Mouse (Mus musculus) forebrain, embryonic 10.5 days (tissue): ENCODE results near the gene Cbx1. TPM values are rescaled to one million over a fixed set of nuclear protein-coding genes. Genes with fewer than 3 reads are reported as not detected.

ENCODE experiments used
- DNase-seq: peaks from one replicate; pipeline ENCODE4 v3.0.0-alpha.2; 2017; ENCODE audit warnings: low spot score; ENCODE audit errors: extremely low spot score
- H3K27ac ChIP-seq: fragments of 300-500 bp; sonication (generic); 2 replicates; pipeline ENCODE4 v1.5.1; 2016; ENCODE audit warnings: mild to moderate bottlenecking
- H3K27me3 ChIP-seq: fragments of 300-500 bp; sonication (generic); 2 replicates; pipeline ENCODE4 v1.6.1; 2016; ENCODE audit warnings: mild to moderate bottlenecking; ENCODE audit not compliant: poor library complexity, severe bottlenecking
- H3K36me3 ChIP-seq: fragments of 300-500 bp; sonication (generic); replicated peaks from 2 replicates; pipeline ENCODE4 v1.6.1; 2016; ENCODE audit warnings: mild to moderate bottlenecking, moderate library complexity
- H3K4me1 ChIP-seq: fragments of 300-500 bp; sonication (generic); 2 replicates; pipeline ENCODE4 v1.6.1; 2016
- H3K4me3 ChIP-seq: fragments of 300-500 bp; sonication (generic); 2 replicates; pipeline ENCODE4 v1.5.1; 2016; ENCODE audit warnings: mild to moderate bottlenecking, moderate library complexity
- H3K9me3 ChIP-seq: fragments of 300-500 bp; sonication (generic); 2 replicates; pipeline ENCODE4 v1.6.1; 2016; ENCODE audit warnings: mild to moderate bottlenecking, moderate library complexity
- WGBS: fragments of 180-500 bp; shearing (Covaris S2); methylation state at CpG from one replicate; pipeline ENCODE4 v1.1.7; 2016; 5-methylcytosine and 5-hydroxymethylcytosine counted together
- polyA plus RNA-seq: library from polyadenylated mRNA; unstranded; fragments of >200 nt; fragmentation: Nextera tagmentation; extraction: Ambion mirVana; gene quantifications from 2 replicates; pipeline ENCODE4 v1.2.1, GENCODE M21; 2016

Cbx1 gene
- polyA plus RNA-seq, 1 experiment from 2014 or later, result 188 TPM

DNA sequence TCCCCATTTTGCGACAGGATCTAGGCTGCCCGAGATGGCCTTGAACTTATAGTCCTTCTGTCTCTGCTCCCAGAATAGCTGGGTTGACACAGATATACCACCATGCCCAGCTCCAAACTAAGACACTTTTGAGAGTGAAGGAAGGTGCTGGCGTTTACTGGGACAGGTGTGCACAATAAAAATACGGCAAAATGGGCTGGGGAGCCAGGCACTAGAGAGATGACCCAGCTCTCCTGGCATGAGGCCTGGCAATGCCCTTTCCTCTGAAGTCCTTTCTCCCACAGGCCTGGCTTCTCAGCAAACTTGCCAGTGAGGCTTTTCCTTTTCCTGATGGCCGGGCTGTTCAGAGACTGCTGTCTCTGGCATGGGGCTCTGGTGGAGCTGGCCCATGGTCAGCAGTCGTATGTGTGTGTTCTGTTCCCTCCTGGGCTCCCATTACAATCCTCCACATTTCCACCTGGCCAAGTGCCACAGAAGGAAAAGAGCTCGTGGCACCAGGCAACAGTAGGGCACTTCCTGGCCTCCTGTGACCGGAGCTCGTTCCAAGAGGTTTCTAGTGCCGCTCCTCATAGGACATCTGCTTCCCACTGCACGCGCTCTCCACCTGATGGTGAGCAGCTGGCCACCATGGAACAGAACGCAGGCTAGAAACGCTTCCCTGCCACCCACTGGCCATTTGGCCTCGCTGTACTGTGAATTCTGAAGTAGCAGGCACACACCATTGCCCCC lies 26.0 kb upstream of the Cbx1 start:
- Histone ChIP-seq H3K4me3 (no peak overlapping the region), H3K27ac (0 out of 2 replicates have a peak overlapping the region, but pooled peaks have one; percentile 35), H3K27me3 (no peaks in the 10 kb centered on the region), H3K4me1 (peaks cover 51% of the 10 kb centered on the region), H3K36me3 (peaks cover 9% of the 10 kb centered on the region), H3K9me3 (no peaks in the 10 kb centered on the region)
- WGBS, result 87% methylated on average over 15 of the region's 15 CpGs
- no peak for DNase-seq

- Histone ChIP-seq H3K27ac (peak overlapping the region; percentile 66), H3K4me1 (peaks cover 56% of the 10 kb centered on the region), H3K27me3 (no peaks in the 10 kb centered on the region), H3K4me3 (peak overlapping the region; percentile 15; the same call in 1 of the 2 replicates), H3K9me3 (no peaks in the 10 kb centered on the region), H3K36me3 (peaks cover 27% of the 10 kb centered on the region)
- DNase-seq, result no peak
- WGBS, result 35% methylated on average over 13 of the region's 13 CpGs
These were observed 24.2 kb upstream of the Cbx1 start for GRCm38 (mm10) chr11:96764511-96765350.

GRCm38 (mm10) chr11:96765645-96766044 lies 23.3 kb upstream of the Cbx1 start:
- WGBS, result 82% methylated on average over 7 of the region's 7 CpGs
- peak overlapping the region; percentile 79 for H3K27ac ChIP-seq
- H3K9me3 ChIP-seq, result no peaks in the 10 kb centered on the region

GRCm38 (mm10) chr11:96766555-96766954 lies 22.4 kb upstream of the Cbx1 start:
- Histone ChIP-seq H3K27ac (peak overlapping the region; percentile 79), H3K27me3 (no peaks in the 10 kb centered on the region), H3K9me3 (no peaks in the 10 kb centered on the region), H3K4me3 (0 out of 2 replicates have a peak overlapping the region, but pooled peaks have one; percentile 3), H3K4me1 (peaks cover 56% of the 10 kb centered on the region), H3K36me3 (peaks cover 46% of the 10 kb centered on the region)
- WGBS, result 86% methylated on average over 12 of the region's 12 CpGs
- no peak for DNase-seq

More at GRCm38 (mm10) chr11:96765645-96766044, 23.3 kb upstream of the Cbx1 start:
- Histone ChIP-seq H3K4me3 (no peak overlapping the region), H3K36me3 (peaks cover 37% of the 10 kb centered on the region), H3K27me3 (no peaks in the 10 kb centered on the region), H3K4me1 (peaks cover 56% of the 10 kb centered on the region)
- no peak for DNase-seq

- 43% methylated on average over 7 of the region's 7 CpGs for WGBS
- peak; percentile 36 for DNase-seq
- Histone ChIP-seq H3K4me3 (no peak overlapping the region), H3K4me1 (peaks cover 55% of the 10 kb centered on the region), H3K27me3 (no peaks in the 10 kb centered on the region), H3K9me3 (no peaks in the 10 kb centered on the region), H3K27ac (peak overlapping the region; percentile 79), H3K36me3 (peaks cover 51% of the 10 kb centered on the region)
These were observed 21.8 kb upstream of the Cbx1 start for GRCm38 (mm10) chr11:96767096-96767495.

DNA sequence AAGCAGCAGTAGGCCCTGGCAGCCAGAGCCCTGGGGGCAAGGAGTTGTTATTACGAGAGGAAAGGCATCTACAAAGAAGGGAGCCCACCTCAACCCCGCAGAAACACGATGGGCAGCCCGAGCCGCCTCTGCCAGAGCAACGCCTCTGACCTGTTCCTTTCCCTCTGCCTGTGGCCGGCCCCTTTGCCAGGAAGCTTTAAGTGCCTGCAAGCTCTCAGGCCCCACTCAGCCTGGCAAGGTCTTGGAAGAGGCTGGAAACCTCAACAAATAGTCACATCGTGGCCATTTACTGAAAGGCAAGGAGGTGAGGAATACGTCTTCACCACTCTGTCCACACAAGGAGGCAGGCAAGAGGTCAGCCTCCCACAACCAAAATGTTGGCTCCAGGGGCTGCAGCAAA lies 20.7 kb upstream of the Cbx1 start:
- Histone ChIP-seq H3K9me3 (no peaks in the 10 kb centered on the region), H3K4me3 (no peak overlapping the region), H3K27me3 (no peaks in the 10 kb centered on the region), H3K4me1 (peaks cover 46% of the 10 kb centered on the region), H3K36me3 (peaks cover 63% of the 10 kb centered on the region), H3K27ac (peak overlapping the region; percentile 79)
- WGBS, result 71% methylated on average over 9 of the region's 9 CpGs
- DNase-seq, result no peak

DNA sequence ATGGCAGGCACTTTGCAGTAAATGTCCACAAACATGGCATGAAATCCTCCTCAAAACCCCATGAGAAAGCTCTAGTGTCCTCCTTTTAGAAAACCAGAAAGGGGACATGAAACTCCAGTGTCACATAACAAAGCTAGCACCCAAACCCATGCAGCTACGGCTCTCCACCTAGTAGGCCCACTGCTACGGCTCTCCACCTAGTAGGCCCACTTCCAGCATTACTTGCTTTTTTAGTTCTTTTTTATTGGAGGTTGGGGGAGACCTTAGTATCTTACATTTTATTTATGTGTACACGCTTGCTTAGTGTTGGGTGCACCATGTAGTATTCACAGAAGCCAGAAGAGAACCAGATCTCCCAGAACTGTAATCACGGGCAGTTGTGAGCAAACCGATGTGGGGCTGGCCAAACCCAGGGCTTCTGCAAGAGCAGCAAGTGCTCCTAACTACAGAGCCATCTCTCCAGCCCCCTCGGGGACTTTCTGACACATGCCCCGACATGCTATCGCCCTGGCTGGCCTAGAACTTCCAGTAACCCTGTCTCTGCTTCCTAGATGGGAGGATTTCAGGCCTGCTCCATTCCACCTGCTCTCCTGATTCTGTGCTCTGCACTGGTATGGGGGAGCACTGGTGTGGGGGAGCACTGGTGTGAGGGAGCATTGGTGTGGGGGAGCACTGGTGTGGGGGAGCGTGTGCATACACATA lies 17.5 kb upstream of the Cbx1 start:
- Histone ChIP-seq H3K27ac (no peak overlapping the region), H3K27me3 (no peaks in the 10 kb centered on the region), H3K36me3 (peaks cover 75% of the 10 kb centered on the region), H3K4me3 (no peak overlapping the region), H3K9me3 (no peaks in the 10 kb centered on the region), H3K4me1 (peaks cover 41% of the 10 kb centered on the region)
- 94% methylated on average over 9 of the region's 9 CpGs for WGBS
- no peak for DNase-seq

DNA sequence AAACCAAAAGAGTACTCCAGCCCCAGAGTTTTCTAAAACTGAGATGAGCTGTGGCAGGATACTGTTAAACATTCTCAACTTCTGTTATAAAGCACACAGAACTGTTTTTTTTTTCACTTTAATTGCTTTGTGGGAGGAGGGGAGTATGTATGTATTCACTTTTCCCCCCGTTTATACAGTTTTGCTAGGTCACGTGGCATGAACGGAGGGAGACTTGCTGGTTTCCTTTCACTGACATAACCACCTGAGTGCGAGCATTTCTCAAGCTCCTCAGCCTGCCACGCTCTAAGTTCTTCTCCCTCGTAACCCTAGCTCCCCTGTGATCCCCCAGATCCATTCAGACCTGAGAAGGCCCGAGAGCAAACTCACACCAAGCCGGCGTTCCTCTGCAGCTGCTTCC lies 16.5 kb upstream of the Cbx1 start:
- H3K9me3 ChIP-seq, result no peaks in the 10 kb centered on the region
- H3K27me3 ChIP-seq, result no peaks in the 10 kb centered on the region
- no peak overlapping the region for H3K4me3 ChIP-seq
- peaks cover 39% of the 10 kb centered on the region for H3K4me1 ChIP-seq
- WGBS, result 94% methylated on average over 9 of the region's 9 CpGs
- H3K36me3 ChIP-seq, result peaks cover 71% of the 10 kb centered on the region
- H3K27ac ChIP-seq, result no peak overlapping the region
- DNase-seq, result no peak

DNA sequence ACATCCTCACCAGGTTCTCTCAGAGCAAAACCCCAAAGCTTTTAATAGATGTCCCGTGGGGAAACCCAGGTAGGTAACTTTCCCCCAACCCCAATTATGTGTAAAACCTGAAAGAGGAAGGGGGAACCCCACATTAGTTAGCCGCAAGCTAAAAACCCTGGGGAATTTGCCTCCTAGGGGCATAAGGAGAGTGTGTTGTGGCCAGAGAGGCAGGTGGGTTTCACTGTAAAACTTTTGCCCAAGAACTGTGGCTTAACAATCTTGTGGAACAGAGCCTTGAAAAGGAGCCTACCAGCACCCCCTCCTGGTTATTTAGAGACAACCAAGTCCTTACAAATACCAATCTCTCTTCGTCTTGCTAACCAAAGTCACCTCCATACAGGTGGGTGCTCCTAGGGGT lies 14.4 kb upstream of the Cbx1 start:
- 84% methylated on average over 3 of the region's 3 CpGs for WGBS
- Histone ChIP-seq H3K4me1 (peaks cover 32% of the 10 kb centered on the region), H3K4me3 (no peak overlapping the region), H3K27ac (no peak overlapping the region), H3K27me3 (no peaks in the 10 kb centered on the region), H3K9me3 (no peaks in the 10 kb centered on the region), H3K36me3 (peaks cover 50% of the 10 kb centered on the region)
- DNase-seq, result no peak

DNA sequence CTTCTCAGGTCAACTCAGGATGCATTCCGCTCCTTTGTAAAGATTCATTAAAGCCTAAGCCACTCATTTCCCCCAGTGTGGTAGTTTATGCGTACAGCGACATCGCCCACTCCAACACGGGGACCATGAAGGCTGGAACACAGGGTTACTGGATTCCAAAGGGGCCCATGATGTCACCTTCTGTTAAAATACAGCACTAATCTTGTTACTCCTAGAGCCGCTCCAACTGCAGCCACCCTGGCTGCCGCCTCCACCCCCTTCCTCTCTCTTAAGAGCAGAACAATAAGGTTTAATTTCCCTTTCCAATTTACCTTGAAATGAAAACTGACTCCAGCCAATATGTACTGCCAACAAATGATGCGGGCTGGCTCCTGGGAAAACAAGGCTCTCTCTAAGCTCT lies 13.9 kb upstream of the Cbx1 start:
- 89% methylated on average over 8 of the region's 8 CpGs for WGBS
- no peak overlapping the region for H3K27ac ChIP-seq

DNA sequence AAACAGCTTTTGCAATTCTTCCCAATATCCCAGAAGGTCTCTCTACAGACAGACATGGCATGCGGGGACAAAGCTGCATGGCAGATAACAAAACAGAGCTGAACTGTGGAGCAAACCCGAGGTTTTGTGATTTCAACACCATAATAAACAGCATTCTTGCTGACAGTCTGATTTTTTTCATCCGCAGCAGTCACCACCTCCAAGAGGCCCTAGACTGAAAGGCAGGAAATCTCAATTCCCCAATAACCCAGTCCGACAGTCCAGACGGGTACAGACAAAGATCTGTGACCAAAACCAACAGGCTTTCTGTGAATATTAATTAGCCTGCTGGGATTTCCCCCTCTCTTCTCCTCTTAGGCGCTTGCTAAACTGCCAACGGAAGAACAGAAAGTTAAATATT lies 13.3 kb upstream of the Cbx1 start:
- Histone ChIP-seq H3K36me3 (peaks cover 39% of the 10 kb centered on the region), H3K9me3 (no peaks in the 10 kb centered on the region), H3K27me3 (no peaks in the 10 kb centered on the region), H3K27ac (no peak overlapping the region), H3K4me1 (peaks cover 32% of the 10 kb centered on the region), H3K4me3 (no peak overlapping the region)
- DNase-seq, result no peak
- WGBS, result 88% methylated on average over 7 of the region's 7 CpGs

More for the DNA sequence above, 13.9 kb upstream of the Cbx1 start:
- no peak for DNase-seq
- H3K36me3 ChIP-seq, result peaks cover 45% of the 10 kb centered on the region
- peaks cover 32% of the 10 kb centered on the region for H3K4me1 ChIP-seq
- no peak overlapping the region for H3K4me3 ChIP-seq
- H3K27me3 ChIP-seq, result no peaks in the 10 kb centered on the region
- no peaks in the 10 kb centered on the region for H3K9me3 ChIP-seq

GRCm38 (mm10) chr11:96776068-96776467 lies 12.9 kb upstream of the Cbx1 start:
- WGBS, result 67% methylated on average over 3 of the region's 3 CpGs
- Histone ChIP-seq H3K27ac (no peak overlapping the region), H3K9me3 (no peaks in the 10 kb centered on the region), H3K27me3 (no peaks in the 10 kb centered on the region), H3K4me3 (peak overlapping the region; percentile 67; the same call in 1 of the 2 replicates), H3K4me1 (peaks cover 32% of the 10 kb centered on the region), H3K36me3 (peaks cover 35% of the 10 kb centered on the region)
- DNase-seq, result no peak
